Mouse (Mus musculus) lung, adult 2 months (tissue): ENCODE measurements around the gene Kcnb1.

Experiments
- CTCF ChIP-seq: fragments of 200-500 bp; IDR thresholded peaks from 2 replicates; pipeline ENCODE4 v1.5.1; 2011; ENCODE audit warnings: mild to moderate bottlenecking, low read length, control low read depth; ENCODE audit not compliant: insufficient read depth
- POLR2A ChIP-seq: fragments of 200-500 bp; IDR thresholded peaks from 2 replicates; pipeline ENCODE4 v1.6.1; 2011; ENCODE audit warnings: low read depth, mild to moderate bottlenecking, control low read depth, low read length, borderline replicate concordance; ENCODE audit errors: extremely low read depth

DNA sequence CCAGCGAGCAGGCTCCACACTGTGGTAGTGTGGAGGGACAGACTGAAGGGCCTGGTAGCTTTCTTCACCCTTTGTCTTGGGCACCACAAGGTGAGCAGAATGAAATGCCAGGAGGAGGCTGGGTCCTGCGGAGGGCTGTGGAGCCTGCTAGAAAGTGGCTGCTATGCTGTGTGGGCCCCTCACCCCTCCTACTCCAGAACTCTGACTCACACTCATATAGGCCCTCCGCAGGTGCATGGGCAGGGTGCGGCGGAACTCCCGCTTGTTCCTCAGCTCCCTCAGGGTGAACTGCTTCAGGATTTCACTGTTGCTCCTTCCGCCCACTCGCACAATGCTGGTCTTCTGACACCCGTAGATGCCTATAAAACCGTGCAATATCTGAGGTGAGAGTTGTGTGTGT is 141.7 kb downstream of the Kcnb1 start:
- no peak for TF ChIP-seq POLR2A
- no peak for TF ChIP-seq CTCF
